Mouse (Mus musculus): ENCODE data around the gene Cdkn2aip.

DNA sequence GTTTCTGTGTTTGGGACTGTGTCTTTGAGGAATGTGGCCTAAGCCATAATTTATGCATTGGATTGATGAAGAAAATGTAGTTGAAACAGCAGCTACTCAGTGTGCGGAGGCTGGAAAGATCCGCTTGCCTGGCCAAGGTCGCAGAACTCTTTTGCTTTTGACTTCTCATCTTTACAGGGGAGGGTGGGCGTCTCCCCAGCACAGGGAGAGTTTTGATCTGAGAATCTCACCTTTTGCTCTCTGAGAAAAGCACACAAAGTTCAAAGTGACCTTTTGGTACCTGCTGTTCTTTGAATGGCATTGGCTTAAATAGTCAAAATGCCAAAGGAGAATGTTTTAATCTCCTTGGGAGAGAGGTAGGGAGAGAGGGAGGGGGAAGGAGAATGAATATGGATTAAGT lies 46.5 kb upstream of the Cdkn2aip start:
- TF ChIP-seq CTCF (IDR thresholded peaks at IDR 0.05; ENCODE audit: control insufficient read depth, insufficient read depth, low read length) (no peak), POLR2A (IDR thresholded peaks at IDR 0.05; ENCODE audit: borderline replicate concordance, control insufficient read depth, low read depth, low read length) (no peak)
